Mouse (Mus musculus): ENCODE data around the gene A630076J17Rik. TPM values are rescaled to one million over a fixed set of nuclear protein-coding genes. Genes with fewer than 3 reads are reported as not detected.

A630076J17Rik gene
- total RNA-seq, 1 experiment from 2014 or later, result not detected

DNA sequence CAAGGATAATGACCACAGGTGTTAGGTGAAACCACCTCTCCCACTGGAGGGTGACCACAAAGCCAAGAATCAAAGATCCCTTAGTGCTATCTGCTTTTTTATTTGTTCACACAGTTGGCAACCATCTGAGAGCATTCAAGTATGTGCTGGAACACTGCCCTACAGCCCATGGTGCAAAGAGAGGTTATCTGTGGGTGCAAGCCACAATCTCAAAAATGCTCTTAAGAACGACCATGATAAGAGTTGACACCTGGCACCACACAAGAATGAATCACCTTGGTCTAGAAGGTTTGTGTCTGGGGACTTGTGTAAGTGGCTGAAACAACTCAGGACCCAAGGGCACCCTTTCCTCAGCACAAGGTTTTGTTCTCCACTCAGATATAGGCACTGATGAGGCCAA lies 7.2 kb upstream of the A630076J17Rik start:
- no peak for ATAC-seq (ENCODE audit: extremely low read depth, insufficient number of reproducible peaks, low FRiP score, poor library complexity, severe bottlenecking)

GRCm38 (mm10) chr3:107225820-107226219 lies 4.6 kb upstream of the A630076J17Rik start:
- ATAC-seq (ENCODE audit: extremely low read depth, insufficient number of reproducible peaks, low FRiP score, poor library complexity, severe bottlenecking), result no peak

GRCm38 (mm10) chr3:107229221-107229620 lies 1.2 kb upstream of the A630076J17Rik start:
- ATAC-seq (ENCODE audit: extremely low read depth, insufficient number of reproducible peaks, low FRiP score, poor library complexity, severe bottlenecking), result no peak

DNA sequence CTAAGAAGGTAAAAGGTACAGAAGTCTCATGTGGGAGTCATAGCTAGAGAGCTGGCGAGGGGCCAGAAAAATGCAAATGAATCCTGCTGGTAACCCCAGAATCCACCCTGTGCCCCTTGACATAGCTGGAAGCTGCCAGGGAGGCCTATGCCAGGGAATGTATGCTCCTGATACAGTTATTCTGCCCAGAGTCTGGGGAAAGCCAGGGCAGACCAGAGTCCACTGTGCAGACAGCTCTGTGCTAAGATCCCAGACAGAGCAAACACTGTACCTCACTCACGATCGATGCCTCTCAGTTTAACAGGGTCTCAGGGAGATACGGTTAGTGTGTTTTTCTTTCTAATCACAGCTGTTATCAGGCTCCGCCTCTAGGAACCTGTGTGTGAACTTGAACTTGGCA lies 592 bp upstream of the A630076J17Rik start:
- ATAC-seq (ENCODE audit: extremely low read depth, insufficient number of reproducible peaks, low FRiP score, poor library complexity, severe bottlenecking), result no peak

DNA sequence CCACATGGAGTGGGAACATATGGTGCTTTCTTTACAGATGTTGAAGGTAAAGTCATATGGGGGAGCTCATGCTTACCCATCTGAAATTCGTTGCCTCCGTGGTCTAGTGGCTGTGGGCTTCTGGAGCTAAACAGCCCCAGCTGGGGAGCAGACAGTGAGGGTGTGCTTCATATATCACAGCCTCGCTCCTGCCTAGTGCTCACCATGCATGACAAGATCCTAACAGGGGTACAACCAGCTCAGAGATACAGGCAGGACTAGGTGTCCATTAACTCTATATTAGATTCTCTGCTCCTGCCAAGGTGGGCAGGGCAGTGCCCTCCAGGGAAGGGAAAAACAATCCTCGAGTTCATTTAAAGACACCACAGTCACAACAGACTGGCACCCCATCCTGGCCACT lies 788 bp downstream of the A630076J17Rik start:
- ATAC-seq (ENCODE audit: extremely low read depth, insufficient number of reproducible peaks, low FRiP score, poor library complexity, severe bottlenecking), result no peak

- ATAC-seq (ENCODE audit: extremely low read depth, insufficient number of reproducible peaks, low FRiP score, poor library complexity, severe bottlenecking), result peak; percentile 67
Observed at GRCm38 (mm10) chr3:107233351-107233813, 3.0 kb downstream of the A630076J17Rik start.

GRCm38 (mm10) chr3:107233945-107234344 lies 3.5 kb downstream of the A630076J17Rik start:
- no peak for ATAC-seq (ENCODE audit: extremely low read depth, insufficient number of reproducible peaks, low FRiP score, poor library complexity, severe bottlenecking)

- no peak for ATAC-seq (ENCODE audit: extremely low read depth, insufficient number of reproducible peaks, low FRiP score, poor library complexity, severe bottlenecking)
Observed at GRCm38 (mm10) chr3:107238051-107238450, 7.6 kb downstream of the A630076J17Rik start.

GRCm38 (mm10) chr3:107238471-107238980 lies 8.1 kb downstream of the A630076J17Rik start:
- ATAC-seq (ENCODE audit: extremely low read depth, insufficient number of reproducible peaks, low FRiP score, poor library complexity, severe bottlenecking), result no peak

DNA sequence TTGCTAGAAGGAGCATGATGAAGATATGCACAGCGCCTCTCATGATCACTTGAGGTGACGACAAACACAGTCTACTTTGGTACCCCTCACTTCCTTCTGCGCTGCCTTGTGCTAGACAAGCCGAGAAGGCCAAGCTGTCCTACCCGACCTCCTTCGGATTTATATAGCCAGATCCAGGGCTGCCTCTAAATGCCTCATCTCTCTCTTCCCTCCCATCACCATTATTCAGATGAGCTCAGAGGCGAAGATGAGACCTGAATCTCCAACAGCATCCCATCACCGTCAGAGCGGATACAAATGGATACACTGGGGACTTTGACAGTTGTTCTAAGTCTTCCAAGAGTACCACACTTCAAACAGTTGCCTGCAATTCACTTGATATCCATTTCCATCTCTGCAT lies 9.2 kb downstream of the A630076J17Rik start, which contains the start of gene Prok1:
Gene Prok1, minus strand, starts transcription at position 101 of the 400 bp plus-strand sequence.
- ATAC-seq (ENCODE audit: extremely low read depth, insufficient number of reproducible peaks, low FRiP score, poor library complexity, severe bottlenecking), result no peak

GRCm38 (mm10) chr3:107241389-107242094 lies 11.1 kb downstream of the A630076J17Rik start:
- ATAC-seq (ENCODE audit: extremely low read depth, insufficient number of reproducible peaks, low FRiP score, poor library complexity, severe bottlenecking), result no peak

DNA sequence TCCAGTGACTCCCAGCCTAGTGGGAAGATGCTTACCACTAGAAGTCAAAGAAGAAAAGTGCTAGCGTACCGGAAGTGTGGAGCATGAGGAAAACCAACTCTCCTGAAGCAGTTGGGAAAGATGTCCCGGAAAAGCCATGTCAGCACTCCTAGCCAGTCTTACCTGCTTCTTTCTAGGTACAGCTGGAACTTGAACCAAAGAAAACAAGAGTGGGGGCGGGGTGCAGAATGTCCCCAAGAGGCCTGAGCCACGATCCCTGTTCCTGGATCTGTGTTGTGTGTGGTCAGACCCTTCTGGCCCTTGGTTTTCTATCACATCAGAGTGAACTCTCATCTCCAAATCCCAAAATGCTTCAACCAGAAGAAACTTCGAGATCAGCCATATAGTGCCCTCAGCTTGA lies 16.5 kb downstream of the A630076J17Rik start:
- ATAC-seq (ENCODE audit: extremely low read depth, insufficient number of reproducible peaks, low FRiP score, poor library complexity, severe bottlenecking), result no peak

GRCm38 (mm10) chr3:107249042-107249441 lies 18.6 kb downstream of the A630076J17Rik start:
- ATAC-seq (ENCODE audit: extremely low read depth, insufficient number of reproducible peaks, low FRiP score, poor library complexity, severe bottlenecking), result no peak

- ATAC-seq (ENCODE audit: extremely low read depth, insufficient number of reproducible peaks, low FRiP score, poor library complexity, severe bottlenecking), result no peak
Observed at GRCm38 (mm10) chr3:107250320-107250719, 19.9 kb downstream of the A630076J17Rik start.

- ATAC-seq (ENCODE audit: extremely low read depth, insufficient number of reproducible peaks, low FRiP score, poor library complexity, severe bottlenecking), result no peak
Observed at GRCm38 (mm10) chr3:107252035-107252434, 21.6 kb downstream of the A630076J17Rik start.

DNA sequence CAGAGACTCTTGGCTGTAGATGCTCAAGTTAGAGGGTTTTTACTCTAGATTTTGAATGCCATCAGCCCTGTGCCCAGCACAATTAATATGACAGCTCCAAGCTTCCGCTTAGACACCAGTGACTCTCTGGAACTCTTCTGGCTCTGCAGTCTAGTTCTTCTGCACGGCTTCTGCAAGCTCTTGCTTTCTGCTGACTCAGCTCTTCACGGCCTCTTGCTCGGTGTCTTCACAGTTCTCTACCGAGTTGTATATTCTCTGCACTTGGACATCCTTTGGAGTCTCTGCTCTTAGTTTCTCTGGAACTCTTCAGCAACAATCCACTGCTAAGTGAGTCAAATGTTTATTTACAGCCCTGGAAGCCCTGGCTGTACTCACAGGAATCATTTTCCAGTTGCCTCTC lies 23.5 kb downstream of the A630076J17Rik start:
- no peak for ATAC-seq (ENCODE audit: extremely low read depth, insufficient number of reproducible peaks, low FRiP score, poor library complexity, severe bottlenecking)

- no peak for ATAC-seq (ENCODE audit: extremely low read depth, insufficient number of reproducible peaks, low FRiP score, poor library complexity, severe bottlenecking)
Observed at GRCm38 (mm10) chr3:107255992-107256391, 25.6 kb downstream of the A630076J17Rik start.

GRCm38 (mm10) chr3:107256724-107257123 lies 26.3 kb downstream of the A630076J17Rik start:
- ATAC-seq (ENCODE audit: extremely low read depth, insufficient number of reproducible peaks, low FRiP score, poor library complexity, severe bottlenecking), result no peak

DNA sequence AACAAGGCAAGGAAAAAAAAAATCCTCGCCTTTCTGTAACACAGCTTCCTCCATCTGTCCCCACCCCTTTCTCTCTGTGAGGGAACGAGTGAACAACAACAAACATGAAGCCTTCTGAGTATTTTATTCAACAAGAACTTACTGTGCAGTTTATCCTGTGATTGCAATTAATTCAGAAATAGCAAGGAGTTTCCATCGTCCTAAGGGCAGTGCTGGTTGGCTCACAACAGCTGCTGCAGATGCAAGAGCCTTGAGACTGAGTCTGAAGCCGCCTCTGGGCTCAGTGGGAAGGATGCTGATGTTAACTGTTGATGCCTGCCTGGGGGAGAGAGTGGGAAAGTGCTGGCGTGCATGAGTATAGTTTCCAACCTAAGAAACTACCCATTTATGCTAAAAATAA lies 27.5 kb downstream of the A630076J17Rik start:
- ATAC-seq (ENCODE audit: extremely low read depth, insufficient number of reproducible peaks, low FRiP score, poor library complexity, severe bottlenecking), result no peak

DNA sequence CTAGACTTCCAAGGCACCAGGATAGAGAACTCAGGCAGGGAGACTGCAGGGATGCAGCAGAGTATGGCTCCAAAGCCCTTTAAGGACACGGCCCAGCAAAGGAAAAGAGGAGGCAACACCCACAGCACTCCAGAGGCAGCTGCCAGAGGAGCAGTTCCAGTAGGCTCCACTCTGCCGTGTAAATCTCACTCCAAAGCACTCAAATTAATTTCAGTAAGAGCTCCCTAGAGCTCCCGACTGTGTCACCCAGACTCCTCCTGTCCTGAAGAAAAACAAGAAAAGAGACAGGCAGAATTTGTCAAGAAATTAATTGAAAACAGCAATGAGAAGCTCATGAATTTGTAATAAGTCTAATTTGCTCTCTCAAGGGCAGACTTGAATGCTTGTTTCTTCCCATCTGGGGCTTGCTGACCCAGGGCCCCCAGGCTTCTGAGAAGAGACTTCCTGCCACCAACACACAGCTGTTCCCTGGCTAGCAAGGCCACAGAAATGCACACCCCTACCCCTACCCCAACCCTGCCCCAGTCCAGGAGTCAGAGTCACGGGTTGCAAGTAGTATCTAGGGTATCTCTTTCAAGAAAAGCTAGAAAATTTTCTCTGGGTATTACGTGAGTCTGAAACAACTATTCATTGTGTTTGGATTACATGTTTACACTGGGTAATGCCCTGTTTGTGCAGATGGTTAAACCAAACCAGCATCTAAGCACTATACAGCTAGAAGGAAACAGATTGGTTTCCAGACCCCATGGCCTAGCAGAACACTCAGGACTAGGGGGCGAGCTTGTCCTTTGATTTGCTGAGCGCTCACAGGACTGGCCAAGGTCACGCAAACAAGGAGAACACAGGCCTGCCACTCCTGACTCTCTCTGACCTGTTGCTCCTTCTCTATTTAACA lies 30.8 kb downstream of the A630076J17Rik start:
- ATAC-seq (ENCODE audit: extremely low read depth, insufficient number of reproducible peaks, low FRiP score, poor library complexity, severe bottlenecking), result no peak
